Comparison of ENCODE assay signal across 8 mouse cellular contexts in the genomic region with DNA sequence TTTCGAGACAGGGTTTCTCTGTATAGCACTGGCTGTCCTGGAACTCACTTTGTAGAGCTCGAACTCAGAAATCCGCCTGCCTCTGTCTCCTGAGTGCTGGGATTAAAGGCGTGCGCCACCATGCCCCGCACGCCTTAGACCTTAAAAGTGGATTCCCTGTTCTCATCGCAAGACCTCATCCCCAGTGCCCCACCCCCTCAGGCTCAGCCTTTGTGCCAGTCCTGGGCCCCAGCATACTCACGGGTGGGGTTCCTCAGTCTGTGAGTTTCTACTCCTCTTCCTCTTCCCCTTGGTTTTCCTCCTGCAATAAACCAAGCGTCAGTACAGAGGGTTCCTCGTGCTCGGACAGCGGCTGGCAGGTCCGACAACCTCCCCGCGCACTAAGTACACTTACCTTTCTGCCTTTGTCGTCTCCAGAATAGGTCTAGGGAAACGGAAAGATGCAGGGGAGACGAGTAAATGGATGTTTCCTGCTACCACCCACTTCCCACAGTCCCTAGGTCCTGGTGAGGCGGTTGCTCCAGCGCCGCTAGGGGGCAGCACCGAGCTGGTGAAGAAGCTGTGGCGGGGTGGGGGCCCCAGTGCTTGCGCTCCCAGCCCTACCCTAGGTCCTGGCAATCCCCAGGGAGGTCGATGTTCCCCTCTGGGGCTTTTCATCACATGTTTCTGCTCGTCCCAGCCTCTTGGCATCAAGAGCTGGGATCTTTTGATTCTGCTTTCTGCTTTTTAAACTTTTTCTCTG. TPM values are rescaled to one million over a fixed set of nuclear protein-coding genes. Genes with fewer than 3 reads are reported as not detected.
DNase-seq lines count a peak whose midpoint lies in the region; ATAC-seq lines count a peak whose summit lies in the region.

No protein-coding gene starts in this region.

- ATAC-seq in granulocyte monocyte progenitor cell, adult 5-6 weeks (replicated peaks; ENCODE audit: poor library complexity, severe bottlenecking) = peak; percentile 89
- ATAC-seq in intestine, embryonic 16.5 days = peak; percentile 79

- H3K27me3 ChIP-seq in intestine, embryonic 16.5 days (replicated peaks; ENCODE audit: control insufficient read depth, insufficient read depth, low read length) = no peaks in the 10 kb centered on the region

- no peak overlapping the region for H3K27ac ChIP-seq in intestine, embryonic 16.5 days (ENCODE audit: low read length)

- peak; percentile 47 for DNase-seq in adrenal gland, adult 8-10 months
- peak; percentile 63 for DNase-seq in embryo, embryonic 11.5 days (ENCODE audit: low read depth, low spot score)
- DNase-seq in left cerebral cortex, postnatal 25 days (ENCODE audit: low spot score in 2 of 2) = peak; percentile 80 to 83
- peak; percentile 82 for DNase-seq in mesoderm, embryonic 11.5 days (ENCODE audit: low read depth, low spot score)
- peak; percentile 96 for DNase-seq in right cerebral cortex, postnatal 4 days
- peak; percentile 78 to 90 for DNase-seq in urinary bladder, postnatal 4 days (ENCODE audit: low spot score in 2 of 2)

- WGBS in intestine, embryonic 16.5 days = 31% methylated on average over 27 of the region's 27 CpGs

- no peaks in the 10 kb centered on the region for H3K9me3 ChIP-seq in intestine, embryonic 16.5 days (ENCODE audit: control insufficient read depth, low read length)

- H3K4me3 ChIP-seq in intestine, embryonic 16.5 days (ENCODE audit: low read length) = peak overlapping the region; percentile 29

- peak overlapping the region; percentile 51 for H3K4me2 ChIP-seq in intestine, embryonic 16.5 days (ENCODE audit: low read depth, low read length)

- no peaks in the 10 kb centered on the region for H3K36me3 ChIP-seq in intestine, embryonic 16.5 days (ENCODE audit: control insufficient read depth, insufficient read depth, low read length)

- H3K9ac ChIP-seq in intestine, embryonic 16.5 days (ENCODE audit: low read depth, low read length) = peak overlapping the region; percentile 53; the same call in 1 of the 2 replicates

- H3K4me1 ChIP-seq in intestine, embryonic 16.5 days (ENCODE audit: control insufficient read depth, insufficient read depth, low read length) = peaks cover 19% of the 10 kb centered on the region

- intact Hi-C loops in left cerebral cortex, postnatal 25 days (cut with DNase I) = loop anchor here (1.0 to 2.0 kb wide), 2 partner anchors 50 to 136 kb away; a partner anchor contains a TSS

RNA-seq across cellular contexts. Expression of a gene that starts 8.3 kb away (rescaled TPM):
- 1 to 10 TPM; 2.4 to 5.9 (median 4.5) TPM for total RNA-seq in adrenal gland, adult 8-10 months (2022)
- total RNA-seq in granulocyte monocyte progenitor cell, adult 5-6 weeks (2014; fragmentation: Nextera tagmentation) = not detected in 2 replicates
- not detected in 2 replicates for total RNA-seq in granulocyte monocyte progenitor cell, adult 5-6 weeks (2017)
- 12.4 and 14.0 TPM in 2 replicates for polyA plus RNA-seq in intestine, embryonic 16.5 days (2015; fragmentation: Nextera tagmentation; extraction: Ambion mirVana)
- 1 to 10 TPM; 1.7 to 2.8 TPM for total RNA-seq in left cerebral cortex, postnatal 25 days (2021)

RNA-seq across cellular contexts. Expression of a gene that starts 18.2 kb away (rescaled TPM):
- 1 to 10 TPM; 1.0 to 2.3 (median 1.8) TPM for total RNA-seq in adrenal gland, adult 8-10 months (2022)
- not detected in 2 replicates for total RNA-seq in granulocyte monocyte progenitor cell, adult 5-6 weeks (2014; fragmentation: Nextera tagmentation)
- total RNA-seq in granulocyte monocyte progenitor cell, adult 5-6 weeks (2017) = not detected in 2 replicates
- polyA plus RNA-seq in intestine, embryonic 16.5 days (2015; fragmentation: Nextera tagmentation; extraction: Ambion mirVana) = 2.4 TPM in 2 replicates
- total RNA-seq in left cerebral cortex, postnatal 25 days (2021) = 10 to 100 TPM; 31.8 to 35.5 TPM

RNA-seq across cellular contexts. Expression of a gene that starts 50.0 kb away (rescaled TPM):
- 100 to 1,000 TPM in 3 of 4 experiments, 10 to 100 TPM in 1; 91.5 to 111 (median 106) TPM for total RNA-seq in adrenal gland, adult 8-10 months (2022)
- 51.8 and 89.9 TPM in 2 replicates for total RNA-seq in granulocyte monocyte progenitor cell, adult 5-6 weeks (2014; fragmentation: Nextera tagmentation)
- total RNA-seq in granulocyte monocyte progenitor cell, adult 5-6 weeks (2017) = 44.0 and 61.7 TPM in 2 replicates
- 67.6 and 74.8 TPM in 2 replicates for polyA plus RNA-seq in intestine, embryonic 16.5 days (2015; fragmentation: Nextera tagmentation; extraction: Ambion mirVana)
- 10 to 100 TPM; 59.8 to 76.8 TPM for total RNA-seq in left cerebral cortex, postnatal 25 days (2021)

RNA-seq across cellular contexts. Expression of a gene that starts 58.7 kb away (rescaled TPM):
- total RNA-seq in adrenal gland, adult 8-10 months (2022) = 100 to 1,000 TPM; 226 to 318 (median 254) TPM
- 106 and 140 TPM in 2 replicates for total RNA-seq in granulocyte monocyte progenitor cell, adult 5-6 weeks (2014; fragmentation: Nextera tagmentation)
- total RNA-seq in granulocyte monocyte progenitor cell, adult 5-6 weeks (2017) = 167 and 195 TPM in 2 replicates
- 146 and 158 TPM in 2 replicates for polyA plus RNA-seq in intestine, embryonic 16.5 days (2015; fragmentation: Nextera tagmentation; extraction: Ambion mirVana)
- 100 to 1,000 TPM; 157 TPM for total RNA-seq in left cerebral cortex, postnatal 25 days (2021)

RNA-seq across cellular contexts. Expression of a gene that starts 58.7 kb away (rescaled TPM):
- total RNA-seq in adrenal gland, adult 8-10 months (2022) = 1 to 10 TPM; 3.0 to 7.9 (median 6.0) TPM
- 0.90 and 2.9 TPM in 2 replicates for total RNA-seq in granulocyte monocyte progenitor cell, adult 5-6 weeks (2014; fragmentation: Nextera tagmentation)
- total RNA-seq in granulocyte monocyte progenitor cell, adult 5-6 weeks (2017) = 1.1 and 1.5 TPM in 2 replicates
- 1.7 and 2.3 TPM in 2 replicates for polyA plus RNA-seq in intestine, embryonic 16.5 days (2015; fragmentation: Nextera tagmentation; extraction: Ambion mirVana)
- total RNA-seq in left cerebral cortex, postnatal 25 days (2021) = 1 to 10 TPM; 1.3 to 1.4 TPM

Comparison
In these comparisons a context has a peak if more than half of its experiments do, and no peak if none do; other contexts are left out.
1. RNA of a gene that starts 18.2 kb away (total RNA-seq): 31.8 to 35.5 TPM in left cerebral cortex, postnatal 25 days; 1.0 to 2.3 TPM in adrenal gland, adult 8-10 months and not detected in granulocyte monocyte progenitor cell, adult 5-6 weeks; every median in the first group is over 4 times any median in the second.
2. Peak in every context shown above with its lines, with median percentiles within 50 percentile points of each other: DNase-seq.